Mouse (Mus musculus) MEL (cell line): ENCODE measurements at regions not wholly inside any gene's neighbourhood (a gene's known extent, or its start where the extent isn't known, plus 50 kb on each side); places are given as distances from the start of the nearest gene placed in this dataset.

Source experiments
- DNase-seq: peaks from one replicate; pipeline ENCODE4 v3.0.0; 2011; ENCODE audit warnings: low read depth, low spot score
- H3K27ac ChIP-seq: 2 replicates; pipeline ENCODE4 v1.5.1; 2012; ENCODE audit warnings: low read depth, mild to moderate bottlenecking, control low read depth, low read length, moderate library complexity; ENCODE audit not compliant: control insufficient read depth
- H3K27me3 ChIP-seq, 2 experiments: fragments of 150-350 bp in 1 of 2; sonication (generic) in 1 of 2; 2 replicates each; pipeline ENCODE4 v1.6.1; 2012; ENCODE audit warnings: low read length in 2 of 2, mild to moderate bottlenecking in 2 of 2, improper control_type of control experiment in 1 of 2, moderate library complexity in 1 of 2; ENCODE audit not compliant: insufficient read depth in 2 of 2, control insufficient read depth in 1 of 2
- H3K36me3 ChIP-seq, 2 experiments: 2 replicates each; pipeline ENCODE4 v1.6.1; 2012 to 2014; ENCODE audit warnings: low read length in 2 of 2, improper control_type of control experiment in 1 of 2, inconsistent platforms in 1 of 2, mild to moderate bottlenecking in 1 of 2; ENCODE audit not compliant: insufficient read depth in 2 of 2, control insufficient read depth in 1 of 2
- H3K4me1 ChIP-seq, 2 experiments: fragments of 150-350 bp in 1 of 2; sonication (generic) in 1 of 2; 2 replicates each; pipeline ENCODE4 v1.6.1; 2012; ENCODE audit warnings: low read length in 2 of 2, improper control_type of control experiment in 1 of 2, mild to moderate bottlenecking in 1 of 2; ENCODE audit not compliant: insufficient read depth in 2 of 2, control insufficient read depth in 1 of 2
- H3K4me3 ChIP-seq, 2 experiments: fragments of 150-350 bp in 1 of 2; sonication (generic) in 1 of 2; 2 replicates each; pipeline ENCODE4 v1.5.1; 2012; ENCODE audit warnings: low read depth in 2 of 2, low read length in 2 of 2, mild to moderate bottlenecking in 2 of 2, moderate library complexity in 2 of 2, control low read depth in 1 of 2, improper control_type of control experiment in 1 of 2; ENCODE audit not compliant: control insufficient read depth in 1 of 2, insufficient read depth in 1 of 2
- H3K79me2 ChIP-seq: 2 replicates; pipeline ENCODE4 v1.6.1; 2012; ENCODE audit warnings: mild to moderate bottlenecking, low read length, moderate library complexity; ENCODE audit not compliant: control insufficient read depth, poor library complexity, insufficient read depth
- H3K9ac ChIP-seq: 2 replicates; pipeline ENCODE4 v1.6.1; 2012; ENCODE audit warnings: low read depth, mild to moderate bottlenecking, control low read depth, low read length, moderate library complexity; ENCODE audit not compliant: control insufficient read depth, poor library complexity, severe bottlenecking
- H3K9me3 ChIP-seq: fragments of 150-350 bp; sonication (generic); replicated peaks from 2 replicates; pipeline ENCODE4 v1.6.1; 2012; ENCODE audit warnings: mild to moderate bottlenecking, low read length, improper control_type of control experiment, moderate library complexity; ENCODE audit not compliant: insufficient read depth
- BHLHE40 ChIP-seq: IDR thresholded peaks from 2 replicates; pipeline ENCODE4 v1.6.1; 2012; ENCODE audit warnings: low read depth, mild to moderate bottlenecking, inconsistent platforms, low read length, improper control_type of control experiment, borderline replicate concordance
- E2F4 ChIP-seq: IDR thresholded peaks from 2 replicates; pipeline ENCODE4 v1.6.1; 2011; ENCODE audit warnings: low read depth, low read length, improper control_type of control experiment, borderline replicate concordance
- HCFC1 ChIP-seq: IDR thresholded peaks from 2 replicates; pipeline ENCODE4 v1.6.1; 2012; ENCODE audit warnings: low read depth, mild to moderate bottlenecking, inconsistent platforms, low read length, improper control_type of control experiment, moderate library complexity
- KAT2A ChIP-seq: conservative IDR thresholded peaks from 2 replicates; pipeline ENCODE4 v1.6.1; 2012; ENCODE audit warnings: low read depth, low read length, improper control_type of control experiment, inconsistent platforms
- MAX ChIP-seq: IDR thresholded peaks from 2 replicates; pipeline ENCODE4 v1.6.1; 2011; ENCODE audit warnings: low read length, improper control_type of control experiment
- MAZ ChIP-seq: IDR thresholded peaks from 2 replicates; pipeline ENCODE4 v1.6.1; 2012; ENCODE audit warnings: low read depth, mild to moderate bottlenecking, inconsistent platforms, low read length, improper control_type of control experiment
- MEF2A ChIP-seq: IDR thresholded peaks from 2 replicates; pipeline ENCODE4 v1.6.1; 2014; ENCODE audit warnings: low read depth, mild to moderate bottlenecking, inconsistent platforms, low read length, improper control_type of control experiment; ENCODE audit not compliant: poor library complexity, insufficient replicate concordance, severe bottlenecking; ENCODE audit errors: extremely low read depth
- MXI1 ChIP-seq: IDR thresholded peaks from 2 replicates; pipeline ENCODE4 v1.6.1; 2011; ENCODE audit warnings: mild to moderate bottlenecking, low read depth, low read length, improper control_type of control experiment
- MYB ChIP-seq: IDR thresholded peaks from 2 replicates; pipeline ENCODE4 v1.6.1; 2011; ENCODE audit warnings: mild to moderate bottlenecking, low read depth, low read length, improper control_type of control experiment
- MYC ChIP-seq: IDR thresholded peaks from 2 replicates; pipeline ENCODE4 v1.6.1; 2011; ENCODE audit warnings: low read depth, mild to moderate bottlenecking, low read length, improper control_type of control experiment, moderate library complexity
- NELFE ChIP-seq: IDR thresholded peaks from 2 replicates; pipeline ENCODE4 v1.6.1; 2011; ENCODE audit warnings: low read depth, low read length, improper control_type of control experiment
- NRF1 ChIP-seq: IDR thresholded peaks from 2 replicates; pipeline ENCODE4 v1.6.1; 2014; ENCODE audit warnings: low read depth, mild to moderate bottlenecking, inconsistent platforms, low read length, improper control_type of control experiment, moderate library complexity; ENCODE audit not compliant: poor library complexity, insufficient read depth, severe bottlenecking
- POLR2AphosphoS2 ChIP-seq: IDR thresholded peaks from 2 replicates; pipeline ENCODE4 v1.6.1; 2011; ENCODE audit warnings: low read length, improper control_type of control experiment
- POLR2AphosphoS5 ChIP-seq: IDR thresholded peaks from 2 replicates; pipeline ENCODE4 v1.6.1; 2012; ENCODE audit warnings: low read depth, borderline replicate concordance, mild to moderate bottlenecking, inconsistent platforms, low read length, moderate library complexity, mixed read lengths
- RCOR1 ChIP-seq: IDR thresholded peaks from 2 replicates; pipeline ENCODE4 v1.6.1; 2012; ENCODE audit warnings: low read depth, mild to moderate bottlenecking, inconsistent platforms, low read length, improper control_type of control experiment
- TBP ChIP-seq: IDR thresholded peaks from 2 replicates; pipeline ENCODE4 v1.8.0; 2011; ENCODE audit warnings: low read depth, low read length, improper control_type of control experiment
- TCF12 ChIP-seq: IDR thresholded peaks from 2 replicates; pipeline ENCODE4 v1.6.1; 2014; ENCODE audit warnings: low read depth, mild to moderate bottlenecking, inconsistent platforms, low read length, improper control_type of control experiment, moderate library complexity
- UBTF ChIP-seq: IDR thresholded peaks from 2 replicates; pipeline ENCODE4 v1.6.1; 2012; ENCODE audit warnings: low read depth, mild to moderate bottlenecking, inconsistent platforms, low read length, improper control_type of control experiment, moderate library complexity, borderline replicate concordance; ENCODE audit not compliant: insufficient read depth
- USF1 ChIP-seq: IDR thresholded peaks from 2 replicates; pipeline ENCODE4 v1.6.1; 2014; ENCODE audit warnings: low read depth, mild to moderate bottlenecking, inconsistent platforms, low read length, improper control_type of control experiment, moderate library complexity
- ZKSCAN1 ChIP-seq: IDR thresholded peaks from 2 replicates; pipeline ENCODE4 v1.6.1; 2012; ENCODE audit warnings: low read depth, mild to moderate bottlenecking, inconsistent platforms, low read length, improper control_type of control experiment, moderate library complexity
- ZMIZ1 ChIP-seq: IDR thresholded peaks from 2 replicates; pipeline ENCODE4 v1.6.1; 2012; ENCODE audit warnings: low read depth, mild to moderate bottlenecking, inconsistent platforms, low read length, improper control_type of control experiment, moderate library complexity

DNA sequence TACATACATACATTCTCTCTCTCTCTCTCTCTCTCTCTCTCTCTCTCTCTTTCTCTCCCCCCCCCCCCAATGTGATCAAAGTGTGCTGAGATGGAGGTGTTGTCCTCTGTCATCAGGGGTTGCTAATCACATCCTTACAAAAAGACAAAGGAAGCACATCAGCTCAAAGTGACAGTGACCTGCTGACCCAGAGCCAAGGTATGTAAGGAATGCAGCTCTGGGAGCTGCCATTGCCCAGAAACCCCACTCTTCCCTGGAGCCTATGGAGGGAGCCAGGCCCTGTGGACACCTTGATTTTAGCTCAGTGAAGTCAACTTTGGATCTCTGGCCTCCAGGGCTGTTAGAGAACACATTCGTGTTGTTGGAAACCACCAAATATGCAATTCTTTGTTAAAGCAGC lies 66.0 kb upstream of the Ankrd28 start:
- Histone ChIP-seq H3K79me2 (no peaks in the 10 kb centered on the region), H3K4me3 (no peak overlapping the region), H3K9ac (no peak overlapping the region), H3K27me3 (peaks cover 2 to 3% of the 10 kb centered on the region in 2 experiments), H3K9me3 (no peaks in the 10 kb centered on the region), H3K36me3 (no peaks in the 10 kb centered on the region), H3K4me1 (no peaks in the 10 kb centered on the region), H3K27ac (no peak overlapping the region)
- TF ChIP-seq TBP (no peak), MYC (no peak), E2F4 (no peak), TCF12 (no peak), MAX (no peak)
- no peak for DNase-seq

- no peak overlapping the region for H3K27ac ChIP-seq
- H3K4me1 ChIP-seq, result no peaks in the 10 kb centered on the region
- peaks cover 5 to 7% of the 10 kb centered on the region in 2 experiments; a peak in 3 of 4 replicates for H3K27me3 ChIP-seq
- no peak for TF ChIP-seq KAT2A
- no peak for TF ChIP-seq NRF1
- TF ChIP-seq MYC, result no peak
- TF ChIP-seq ZMIZ1, result no peak
- TF ChIP-seq UBTF, result no peak
- TF ChIP-seq MXI1, result no peak
- TF ChIP-seq POLR2AphosphoS2, result no peak
- no peak for TF ChIP-seq POLR2AphosphoS5
- TF ChIP-seq TBP, result no peak
- no peak for TF ChIP-seq MYB
- TF ChIP-seq E2F4, result no peak
- TF ChIP-seq BHLHE40, result no peak
- TF ChIP-seq RCOR1, result no peak
- no peak for TF ChIP-seq USF1
- TF ChIP-seq MAZ, result no peak
- TF ChIP-seq MEF2A, result no peak
- no peak for TF ChIP-seq HCFC1
- no peak for TF ChIP-seq ZKSCAN1
- TF ChIP-seq NELFE, result no peak
- no peaks in the 10 kb centered on the region for H3K36me3 ChIP-seq
- no peaks in the 10 kb centered on the region for H3K9me3 ChIP-seq
- H3K9ac ChIP-seq, result no peak overlapping the region
- no peaks in the 10 kb centered on the region for H3K79me2 ChIP-seq
- no peak overlapping the region for H3K4me3 ChIP-seq
- DNase-seq, result no peak
Observed at GRCm38 (mm10) chr14:31899504-31899903, 69.1 kb upstream of the Ankrd28 start.
